Mouse (Mus musculus): ENCODE measurements around the gene Zbtb46. TPM values are rescaled to one million over a fixed set of nuclear protein-coding genes. Genes with fewer than 3 reads are reported as not detected.

Gene Zbtb46
- polyA plus RNA-seq, 1 experiment from 2014 or later, result 5.7 TPM

- 71% methylated on average over 3 of the region's 3 CpGs for WGBS
Measured at GRCm38 (mm10) chr2:181385885-181386284, 73.3 kb downstream of the Zbtb46 start.

GRCm38 (mm10) chr2:181384919-181385391, 74.3 kb downstream of the Zbtb46 start:
- Histone ChIP-seq H3K36me3 (ENCODE audit: control insufficient read depth, insufficient read depth, low read length) (peaks cover 48% of the 10 kb centered on the region), H3K4me1 (ENCODE audit: control insufficient read depth, insufficient read depth, low read length) (no peaks in the 10 kb centered on the region), H3K4me2 (ENCODE audit: low read depth, low read length) (no peak overlapping the region), H3K4me3 (ENCODE audit: low read depth, low read length) (no peak overlapping the region), H3K9me3 (ENCODE audit: control insufficient read depth, low read length) (no peaks in the 10 kb centered on the region), H3K27ac (replicated peaks; ENCODE audit: low read depth, low read length) (peak overlapping the region; percentile 28; the same call in 1 of the 2 replicates), H3K9ac (ENCODE audit: low read depth, low read length) (no peak overlapping the region), H3K27me3 (replicated peaks; ENCODE audit: control insufficient read depth, insufficient read depth, low read length) (no peaks in the 10 kb centered on the region)
- peak; percentile 63 for DNase-seq (ENCODE audit: low spot score)
- 78% methylated on average over 4 of the region's 4 CpGs for WGBS
- peak; percentile 66 for ATAC-seq (ENCODE audit: low read depth)

More at GRCm38 (mm10) chr2:181385885-181386284, 73.3 kb downstream of the Zbtb46 start:
- Histone ChIP-seq H3K9ac (ENCODE audit: low read depth, low read length) (no peak overlapping the region), H3K4me1 (ENCODE audit: control insufficient read depth, insufficient read depth, low read length) (no peaks in the 10 kb centered on the region), H3K4me2 (ENCODE audit: low read depth, low read length) (no peak overlapping the region), H3K9me3 (ENCODE audit: control insufficient read depth, low read length) (no peaks in the 10 kb centered on the region), H3K27me3 (replicated peaks; ENCODE audit: control insufficient read depth, insufficient read depth, low read length) (no peaks in the 10 kb centered on the region), H3K4me3 (ENCODE audit: low read depth, low read length) (no peak overlapping the region), H3K27ac (replicated peaks; ENCODE audit: low read depth, low read length) (no peak overlapping the region), H3K36me3 (ENCODE audit: control insufficient read depth, insufficient read depth, low read length) (peaks cover 41% of the 10 kb centered on the region)
- DNase-seq (ENCODE audit: low spot score) (no peak), ATAC-seq (ENCODE audit: low read depth) (no peak)

- peaks cover 53% of the 10 kb centered on the region for H3K36me3 ChIP-seq (ENCODE audit: control insufficient read depth, insufficient read depth, low read length)
- 0 out of 2 replicates have a peak, but pooled peaks have one; percentile 7 for ATAC-seq (ENCODE audit: low read depth)
Measured at GRCm38 (mm10) chr2:181384463-181384862, 74.8 kb downstream of the Zbtb46 start.

GRCm38 (mm10) chr2:181381631-181382306, 77.5 kb downstream of the Zbtb46 start:
- Histone ChIP-seq H3K4me3 (ENCODE audit: low read depth, low read length) (no peak overlapping the region), H3K27ac (replicated peaks; ENCODE audit: low read depth, low read length) (no peak overlapping the region), H3K4me1 (ENCODE audit: control insufficient read depth, insufficient read depth, low read length) (no peaks in the 10 kb centered on the region), H3K36me3 (ENCODE audit: control insufficient read depth, insufficient read depth, low read length) (peaks cover 65% of the 10 kb centered on the region), H3K27me3 (replicated peaks; ENCODE audit: control insufficient read depth, insufficient read depth, low read length) (no peaks in the 10 kb centered on the region), H3K9me3 (ENCODE audit: control insufficient read depth, low read length) (no peaks in the 10 kb centered on the region), H3K4me2 (ENCODE audit: low read depth, low read length) (no peak overlapping the region), H3K9ac (ENCODE audit: low read depth, low read length) (no peak overlapping the region)
- no peak for ATAC-seq (ENCODE audit: low read depth)
- 92% methylated on average over 6 of the region's 6 CpGs for WGBS
- no peak for DNase-seq (ENCODE audit: low spot score)

More at GRCm38 (mm10) chr2:181384463-181384862, 74.8 kb downstream of the Zbtb46 start:
- Histone ChIP-seq H3K4me2 (ENCODE audit: low read depth, low read length) (no peak overlapping the region), H3K27ac (replicated peaks; ENCODE audit: low read depth, low read length) (no peak overlapping the region), H3K9me3 (ENCODE audit: control insufficient read depth, low read length) (no peaks in the 10 kb centered on the region), H3K4me3 (ENCODE audit: low read depth, low read length) (no peak overlapping the region), H3K27me3 (replicated peaks; ENCODE audit: control insufficient read depth, insufficient read depth, low read length) (no peaks in the 10 kb centered on the region), H3K9ac (ENCODE audit: low read depth, low read length) (no peak overlapping the region), H3K4me1 (ENCODE audit: control insufficient read depth, insufficient read depth, low read length) (no peaks in the 10 kb centered on the region)
- 80% methylated on average over 7 of the region's 7 CpGs for WGBS
- no peak for DNase-seq (ENCODE audit: low spot score)

GRCm38 (mm10) chr2:181381107-181381506, 78.1 kb downstream of the Zbtb46 start:
- no peak overlapping the region for H3K9ac ChIP-seq (ENCODE audit: low read depth, low read length)
- no peak overlapping the region for H3K27ac ChIP-seq (replicated peaks; ENCODE audit: low read depth, low read length)
- DNase-seq (ENCODE audit: low spot score) (no peak), ATAC-seq (ENCODE audit: low read depth) (no peak)
- no peaks in the 10 kb centered on the region for H3K27me3 ChIP-seq (replicated peaks; ENCODE audit: control insufficient read depth, insufficient read depth, low read length)
- no peaks in the 10 kb centered on the region for H3K4me1 ChIP-seq (ENCODE audit: control insufficient read depth, insufficient read depth, low read length)
- no peaks in the 10 kb centered on the region for H3K9me3 ChIP-seq (ENCODE audit: control insufficient read depth, low read length)
- H3K4me3 ChIP-seq (ENCODE audit: low read depth, low read length), result no peak overlapping the region
- no peak overlapping the region for H3K4me2 ChIP-seq (ENCODE audit: low read depth, low read length)
- 90% methylated on average over 3 of the region's 5 CpGs for WGBS
- peaks cover 65% of the 10 kb centered on the region for H3K36me3 ChIP-seq (ENCODE audit: control insufficient read depth, insufficient read depth, low read length)

- H3K9ac ChIP-seq (ENCODE audit: low read depth, low read length), result no peak overlapping the region
- H3K27me3 ChIP-seq (replicated peaks; ENCODE audit: control insufficient read depth, insufficient read depth, low read length), result no peaks in the 10 kb centered on the region
- DNase-seq (ENCODE audit: low spot score), result no peak
- H3K4me1 ChIP-seq (ENCODE audit: control insufficient read depth, insufficient read depth, low read length), result no peaks in the 10 kb centered on the region
- no peaks in the 10 kb centered on the region for H3K9me3 ChIP-seq (ENCODE audit: control insufficient read depth, low read length)
- peaks cover 64% of the 10 kb centered on the region for H3K36me3 ChIP-seq (ENCODE audit: control insufficient read depth, insufficient read depth, low read length)
- H3K4me3 ChIP-seq (ENCODE audit: low read depth, low read length), result no peak overlapping the region
- 85% methylated on average over 5 of the region's 5 CpGs for WGBS
- no peak overlapping the region for H3K4me2 ChIP-seq (ENCODE audit: low read depth, low read length)
- ATAC-seq (ENCODE audit: low read depth), result no peak
- H3K27ac ChIP-seq (replicated peaks; ENCODE audit: low read depth, low read length), result no peak overlapping the region
Measured at GRCm38 (mm10) chr2:181380251-181380650, 79.0 kb downstream of the Zbtb46 start.

GRCm38 (mm10) chr2:181379778-181380177, 79.4 kb downstream of the Zbtb46 start, which contains the start of gene Lime1:
Lime1 (plus strand) TSS chr2:181380078.
- no peaks in the 10 kb centered on the region for H3K4me1 ChIP-seq (ENCODE audit: control insufficient read depth, insufficient read depth, low read length)
- H3K4me2 ChIP-seq (ENCODE audit: low read depth, low read length), result no peak within 1 kb of the TSS
- WGBS, result 93% methylated on average over 12 of the region's 12 CpGs
- ATAC-seq (ENCODE audit: low read depth) (no peak), DNase-seq (ENCODE audit: low spot score) (no peak)
- H3K27me3 ChIP-seq (replicated peaks; ENCODE audit: control insufficient read depth, insufficient read depth, low read length), result no peaks in the 10 kb centered on the region
- no peaks in the 10 kb centered on the region for H3K9me3 ChIP-seq (ENCODE audit: control insufficient read depth, low read length)
- H3K4me3 ChIP-seq (ENCODE audit: low read depth, low read length), result no peak within 1 kb of the TSS
- H3K27ac ChIP-seq (replicated peaks; ENCODE audit: low read depth, low read length), result no peak within 1 kb of the TSS
- no peak within 1 kb of the TSS for H3K9ac ChIP-seq (ENCODE audit: low read depth, low read length)
- H3K36me3 ChIP-seq (ENCODE audit: control insufficient read depth, insufficient read depth, low read length), result peaks cover 59% of the 10 kb centered on the region

GRCm38 (mm10) chr2:181378701-181379100, 80.5 kb downstream of the Zbtb46 start:
- Histone ChIP-seq H3K4me2 (ENCODE audit: low read depth, low read length) (no peak overlapping the region), H3K27ac (replicated peaks; ENCODE audit: low read depth, low read length) (no peak overlapping the region), H3K4me1 (ENCODE audit: control insufficient read depth, insufficient read depth, low read length) (no peaks in the 10 kb centered on the region), H3K9me3 (ENCODE audit: control insufficient read depth, low read length) (no peaks in the 10 kb centered on the region), H3K4me3 (ENCODE audit: low read depth, low read length) (no peak overlapping the region), H3K9ac (ENCODE audit: low read depth, low read length) (no peak overlapping the region), H3K36me3 (ENCODE audit: control insufficient read depth, insufficient read depth, low read length) (peaks cover 50% of the 10 kb centered on the region), H3K27me3 (replicated peaks; ENCODE audit: control insufficient read depth, insufficient read depth, low read length) (no peaks in the 10 kb centered on the region)
- ATAC-seq (ENCODE audit: low read depth) (no peak), DNase-seq (ENCODE audit: low spot score) (no peak)
- 92% methylated on average over 5 of the region's 5 CpGs for WGBS

GRCm38 (mm10) chr2:181377230-181377629, 82.0 kb downstream of the Zbtb46 start:
- 75% methylated on average over 2 of the region's 2 CpGs for WGBS
- no peaks in the 10 kb centered on the region for H3K27me3 ChIP-seq (replicated peaks; ENCODE audit: control insufficient read depth, insufficient read depth, low read length)
- DNase-seq (ENCODE audit: low spot score), result no peak
- no peak overlapping the region for H3K9ac ChIP-seq (ENCODE audit: low read depth, low read length)
- H3K4me1 ChIP-seq (ENCODE audit: control insufficient read depth, insufficient read depth, low read length), result no peaks in the 10 kb centered on the region
- H3K4me3 ChIP-seq (ENCODE audit: low read depth, low read length), result no peak overlapping the region
- H3K27ac ChIP-seq (replicated peaks; ENCODE audit: low read depth, low read length), result no peak overlapping the region
- ATAC-seq (ENCODE audit: low read depth), result no peak
- no peak overlapping the region for H3K4me2 ChIP-seq (ENCODE audit: low read depth, low read length)
- peaks cover 37% of the 10 kb centered on the region for H3K36me3 ChIP-seq (ENCODE audit: control insufficient read depth, insufficient read depth, low read length)
- H3K9me3 ChIP-seq (ENCODE audit: control insufficient read depth, low read length), result no peaks in the 10 kb centered on the region

Data from embryonic facial prominence, embryonic 14.5 days (tissue).